10 mouse cellular contexts compared by ENCODE assay signal in the genomic region with DNA sequence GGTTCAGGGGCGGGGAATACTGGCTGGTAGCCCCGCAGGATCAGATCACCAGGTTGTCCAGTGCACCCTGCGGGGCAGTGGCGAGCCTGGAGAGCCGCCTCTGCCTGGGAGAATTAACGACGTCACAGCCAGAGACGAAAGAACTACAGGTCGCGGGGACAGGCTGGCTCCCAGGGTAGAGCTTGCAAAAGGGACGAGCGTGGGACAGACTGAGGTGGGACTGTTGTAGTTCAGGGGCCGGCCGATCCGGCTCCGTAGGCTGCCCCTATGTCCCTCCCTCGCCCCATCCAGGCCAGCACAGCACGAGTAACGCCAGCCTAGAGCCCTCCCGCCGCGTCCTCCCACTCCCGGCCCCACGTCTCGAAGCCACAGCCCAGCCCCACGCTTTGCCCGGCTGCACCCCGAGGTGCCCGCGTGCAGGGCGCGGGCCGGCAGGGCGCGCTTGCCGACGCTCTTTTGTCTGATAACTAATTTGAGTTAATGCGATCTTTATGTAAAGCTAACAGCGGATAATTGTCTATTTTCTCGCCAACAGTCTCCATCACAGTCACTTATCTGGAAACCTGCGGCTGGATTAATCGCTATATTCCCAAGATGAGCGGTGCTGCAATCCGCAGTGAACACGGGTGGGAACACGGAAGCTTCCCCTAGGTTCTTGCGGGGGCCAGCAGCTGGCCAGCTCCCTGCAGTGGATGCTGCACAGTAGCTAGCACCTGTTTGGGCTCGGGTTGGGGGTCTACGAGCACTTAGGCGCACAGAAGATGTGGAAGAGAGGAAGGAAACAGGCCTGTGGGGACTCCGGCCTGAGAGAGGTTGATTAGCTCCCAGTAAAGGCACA. TPM values are rescaled to one million over a fixed set of nuclear protein-coding genes. Genes with fewer than 3 reads are reported as not detected.
DNase-seq lines count a peak whose midpoint lies in the region; ATAC-seq lines count a peak whose summit lies in the region.
"Had no signal": no experiment of that assay in that cellular context is flagged by ENCODE, and none has a peak within 500 bp of the region (broad histone marks: within the 10 kb centered on the region; RNA-seq: fewer than 3 reads in every experiment).

No protein-coding gene starts in this region.

- WGBS in heart, embryonic 12.5 days = 2% methylated on average over 51 of the region's 51 CpGs
- 1% methylated on average over 51 of the region's 51 CpGs for WGBS in hindbrain, embryonic 12.5 days
- 2% methylated on average over 51 of the region's 51 CpGs for WGBS in midbrain, embryonic 16.5 days

- no peak overlapping the region for H3K27ac ChIP-seq in heart, embryonic 12.5 days (ENCODE audit: poor library complexity, severe bottlenecking)
- peak overlapping the region; percentile 85 for H3K27ac ChIP-seq in hindbrain, embryonic 12.5 days
- peak overlapping the region; percentile 76 for H3K27ac ChIP-seq in midbrain, embryonic 16.5 days (ENCODE audit: low read length)

- H3K9me3 ChIP-seq in heart, embryonic 12.5 days (replicated peaks) = no peaks in the 10 kb centered on the region
- H3K9me3 ChIP-seq in hindbrain, embryonic 12.5 days (replicated peaks) = no peaks in the 10 kb centered on the region
- H3K9me3 ChIP-seq in midbrain, embryonic 16.5 days (replicated peaks; ENCODE audit: control insufficient read depth, low read length, poor library complexity, severe bottlenecking) = no peaks in the 10 kb centered on the region

- peaks cover 94% of the 10 kb centered on the region for H3K27me3 ChIP-seq in heart, embryonic 12.5 days (replicated peaks)
- peaks cover 86% of the 10 kb centered on the region for H3K27me3 ChIP-seq in hindbrain, embryonic 12.5 days
- H3K27me3 ChIP-seq in midbrain, embryonic 16.5 days (ENCODE audit: control insufficient read depth, insufficient read depth, low read depth, low read length) = peaks cover 38% of the 10 kb centered on the region

- H3K4me1 ChIP-seq in heart, embryonic 12.5 days (replicated peaks) = peaks cover 21% of the 10 kb centered on the region
- peaks cover 55% of the 10 kb centered on the region for H3K4me1 ChIP-seq in hindbrain, embryonic 12.5 days
- H3K4me1 ChIP-seq in midbrain, embryonic 16.5 days (ENCODE audit: control insufficient read depth, insufficient read depth, low read length) = peaks cover 31% of the 10 kb centered on the region

- H3K36me3 ChIP-seq in heart, embryonic 12.5 days = no peaks in the 10 kb centered on the region
- H3K36me3 ChIP-seq in hindbrain, embryonic 12.5 days = no peaks in the 10 kb centered on the region
- H3K36me3 ChIP-seq in midbrain, embryonic 16.5 days (ENCODE audit: control insufficient read depth, insufficient read depth, low read length) = no peaks in the 10 kb centered on the region

- intact Hi-C loops in heart, postnatal 14 days (cut with DNase I) = no loop called here

- no peak for DNase-seq in heart, postnatal 14 days
- peak; percentile 54 for DNase-seq in embryo, embryonic 10.5 days (ENCODE audit: low spot score)
- no peak for DNase-seq in frontal cortex, postnatal 10 days (ENCODE audit: low spot score in 2 of 2)
- DNase-seq in kidney, postnatal 25 days = no peak
- DNase-seq in B cell, adult 2 months = no peak
- DNase-seq: gastrocnemius, postnatal 10 days had no signal

- H3K4me2 ChIP-seq in heart, embryonic 12.5 days = peak overlapping the region; percentile 61
- H3K4me2 ChIP-seq in hindbrain, embryonic 12.5 days (replicated peaks) = peak overlapping the region; percentile 55
- peak overlapping the region; percentile 71 for H3K4me2 ChIP-seq in midbrain, embryonic 16.5 days (ENCODE audit: low read length)

- no peak overlapping the region; the same call in 1 of the 2 replicates for H3K9ac ChIP-seq in heart, embryonic 12.5 days
- peak overlapping the region; percentile 44; the same call in 1 of the 2 replicates for H3K9ac ChIP-seq in hindbrain, embryonic 12.5 days
- peak overlapping the region; percentile 51 for H3K9ac ChIP-seq in midbrain, embryonic 16.5 days (ENCODE audit: low read depth, low read length)

- peak overlapping the region; percentile 21 for H3K4me3 ChIP-seq in heart, embryonic 12.5 days
- peak overlapping the region; percentile 29 for H3K4me3 ChIP-seq in hindbrain, embryonic 12.5 days
- peak overlapping the region; percentile 37 for H3K4me3 ChIP-seq in midbrain, embryonic 16.5 days (ENCODE audit: low read depth, low read length)

- peak; percentile 29; the same call in 1 of the 2 replicates for ATAC-seq in heart, embryonic 12.5 days (ENCODE audit: insufficient number of reproducible peaks, low FRiP score)
- ATAC-seq in hindbrain, embryonic 12.5 days (ENCODE audit: low FRiP score) = peak; percentile 45
- ATAC-seq in midbrain, embryonic 16.5 days = peak; percentile 22; the same call in 1 of the 2 replicates

RNA-seq across cellular contexts. Expression of a gene that starts 36.0 kb away (rescaled TPM):
- not detected in 2 replicates for polyA plus RNA-seq in heart, embryonic 12.5 days (2016; fragmentation: Nextera tagmentation; extraction: Ambion mirVana)
- total RNA-seq in heart, postnatal 14 days (2021) = not detected
- 2.9 and 3.5 TPM in 2 replicates for polyA plus RNA-seq in hindbrain, embryonic 12.5 days (2016; fragmentation: Nextera tagmentation; extraction: Ambion mirVana)
- 1.6 and 2.2 TPM in 2 replicates for polyA plus RNA-seq in midbrain, embryonic 16.5 days (2015; fragmentation: Nextera tagmentation; extraction: Ambion mirVana)
- total RNA-seq: liver, adult 2 months had no signal
- polyA plus RNA-seq: liver, adult 2 months had no signal
